Mouse (Mus musculus) heart, embryonic 10.5 days (tissue): ENCODE measurements around the gene 4931428L18Rik. TPM values are rescaled to one million over a fixed set of nuclear protein-coding genes. Genes with fewer than 3 reads are reported as not detected.

Source experiments
- DNase-seq: peaks from one replicate; pipeline ENCODE4 v3.0.0-alpha.2; 2017; ENCODE audit warnings: low spot score
- H3K27ac ChIP-seq: fragments of 300-500 bp; sonication (generic); 2 replicates; pipeline ENCODE4 v1.5.1; 2016; ENCODE audit warnings: mild to moderate bottlenecking
- H3K27me3 ChIP-seq: fragments of 300-500 bp; sonication (generic); 2 replicates; pipeline ENCODE4 v1.6.1; 2016; ENCODE audit warnings: mild to moderate bottlenecking; ENCODE audit not compliant: poor library complexity, insufficient read depth, severe bottlenecking
- H3K36me3 ChIP-seq: fragments of 300-500 bp; sonication (generic); 2 replicates; pipeline ENCODE4 v1.6.1; 2016; ENCODE audit warnings: mild to moderate bottlenecking, moderate library complexity
- H3K4me1 ChIP-seq: fragments of 300-500 bp; sonication (generic); 2 replicates; pipeline ENCODE4 v1.6.1; 2016; ENCODE audit warnings: mild to moderate bottlenecking
- H3K4me3 ChIP-seq: fragments of 300-500 bp; sonication (generic); 2 replicates; pipeline ENCODE4 v1.5.1; 2016; ENCODE audit warnings: mild to moderate bottlenecking, moderate library complexity
- H3K9me3 ChIP-seq: fragments of 300-500 bp; sonication (generic); 2 replicates; pipeline ENCODE4 v1.6.1; 2016; ENCODE audit warnings: mild to moderate bottlenecking, moderate library complexity
- WGBS: fragments of 180-500 bp; shearing (Covaris S2); methylation state at CpG from one replicate; pipeline ENCODE4 v1.1.7; 2016; 5-methylcytosine and 5-hydroxymethylcytosine counted together
- polyA plus RNA-seq: library from polyadenylated mRNA; unstranded; fragments of >200 nt; fragmentation: Nextera tagmentation; extraction: Ambion mirVana; gene quantifications from 2 replicates; pipeline ENCODE4 v1.2.1, GENCODE M21; 2016

4931428L18Rik gene
- polyA plus RNA-seq, 1 experiment from 2014 or later, result not detected

DNA sequence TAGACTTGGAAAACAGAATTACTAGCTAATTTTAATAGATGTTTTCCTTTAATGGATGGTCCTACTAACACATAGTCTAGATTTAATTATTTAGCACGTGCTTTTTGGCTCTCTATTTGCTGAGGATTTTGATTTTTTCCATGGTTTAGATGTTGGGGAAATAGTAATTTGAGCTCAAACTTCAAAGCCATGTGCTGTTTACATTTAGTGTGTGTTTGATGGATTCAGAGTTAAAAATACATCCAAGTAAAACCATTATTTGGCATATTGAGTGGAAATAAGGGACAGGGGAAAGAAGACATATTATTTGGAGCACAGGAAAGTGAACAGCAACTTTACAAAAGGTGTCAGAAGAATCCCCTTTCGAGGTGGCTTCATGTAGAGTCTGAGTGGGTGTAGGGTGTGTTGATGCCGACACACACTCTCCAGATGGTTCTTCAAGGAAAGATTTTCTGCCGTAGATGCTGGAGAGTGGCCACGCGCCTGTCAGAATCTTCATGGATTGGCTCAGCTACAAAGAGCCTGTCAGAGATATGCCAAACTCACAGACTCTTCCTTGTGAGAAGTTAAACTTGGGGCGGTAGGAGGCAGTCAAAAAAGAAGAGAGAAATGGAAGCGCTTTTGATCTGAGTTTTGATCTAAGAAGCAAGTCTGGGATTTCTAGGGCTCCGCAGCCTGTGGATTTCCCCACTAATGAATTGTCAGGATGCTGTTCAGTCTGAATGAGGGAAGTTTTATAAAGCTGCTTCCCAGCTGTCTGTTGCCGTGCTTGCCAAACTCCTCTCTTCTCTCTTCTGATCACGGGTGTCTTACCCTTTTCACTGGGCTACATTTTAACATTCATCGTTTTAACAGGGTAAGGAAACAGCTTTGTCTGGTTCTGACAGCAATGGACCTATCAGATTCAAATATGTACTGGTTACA, 157.4 kb downstream of the 4931428L18Rik start:
- Histone ChIP-seq H3K4me3 (no peak overlapping the region), H3K27ac (no peak overlapping the region), H3K27me3 (no peaks in the 10 kb centered on the region), H3K36me3 (no peaks in the 10 kb centered on the region), H3K9me3 (no peaks in the 10 kb centered on the region), H3K4me1 (no peaks in the 10 kb centered on the region)
- DNase-seq, result no peak
- 79% methylated on average over 12 of the region's 12 CpGs for WGBS

GRCm38 (mm10) chr1:31059806-31060205, 162.7 kb downstream of the 4931428L18Rik start:
- H3K9me3 ChIP-seq, result no peaks in the 10 kb centered on the region
- H3K27me3 ChIP-seq, result no peaks in the 10 kb centered on the region
- no peaks in the 10 kb centered on the region for H3K4me1 ChIP-seq
- H3K27ac ChIP-seq, result no peak overlapping the region
- no peak overlapping the region for H3K4me3 ChIP-seq
- WGBS, result 84% methylated on average over 4 of the region's 4 CpGs
- no peaks in the 10 kb centered on the region for H3K36me3 ChIP-seq
- no peak for DNase-seq

DNA sequence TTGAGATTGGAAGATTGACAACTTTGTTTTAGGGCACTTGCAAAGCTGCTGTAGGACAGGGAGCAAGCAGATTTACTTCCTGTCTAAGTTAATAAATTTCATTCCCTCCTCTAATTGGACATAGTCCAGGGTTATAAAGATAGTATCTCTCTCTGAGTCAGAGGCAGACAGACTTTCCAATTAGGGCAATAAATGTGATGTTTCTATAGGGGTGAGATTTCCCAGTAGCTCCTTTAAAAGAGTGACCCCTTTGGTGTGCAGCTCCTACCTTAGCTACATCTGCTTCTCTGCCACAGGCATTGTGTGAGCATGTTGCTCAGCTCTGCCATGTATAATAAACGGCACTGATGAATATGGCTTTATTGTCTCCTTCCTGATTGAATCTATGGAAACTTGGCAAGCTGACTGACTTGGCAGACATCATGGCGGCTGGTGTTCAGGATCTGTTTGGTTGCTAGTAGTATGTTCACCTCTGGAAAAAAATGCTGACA, 163.6 kb downstream of the 4931428L18Rik start:
- no peaks in the 10 kb centered on the region for H3K36me3 ChIP-seq
- H3K4me3 ChIP-seq, result no peak overlapping the region
- no peak for DNase-seq
- no peaks in the 10 kb centered on the region for H3K27me3 ChIP-seq
- whole genome bisulfite sequencing, result 83% methylated on average over 2 of the region's 2 CpGs
- H3K4me1 ChIP-seq, result no peaks in the 10 kb centered on the region
- no peak overlapping the region for H3K27ac ChIP-seq
- no peaks in the 10 kb centered on the region for H3K9me3 ChIP-seq

DNA sequence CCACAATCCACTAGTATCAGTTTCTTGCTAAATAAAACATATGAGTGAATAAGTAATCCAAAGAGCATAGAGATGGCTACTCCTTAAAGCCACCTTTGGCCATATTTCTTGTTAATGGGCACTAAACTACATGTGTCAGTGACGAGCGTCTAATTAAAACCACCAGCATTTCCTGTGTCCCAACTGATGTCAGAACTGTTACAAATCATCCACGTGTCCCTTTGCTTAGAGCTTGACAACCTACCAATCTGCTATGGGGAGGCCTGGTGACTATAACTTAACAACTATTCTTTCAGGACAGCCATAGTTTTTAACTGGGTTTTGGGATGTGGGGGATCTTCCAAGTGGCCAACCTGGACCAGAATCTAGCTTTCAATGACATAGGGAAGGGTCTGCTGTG, 164.3 kb downstream of the 4931428L18Rik start:
- Histone ChIP-seq H3K27ac (no peak overlapping the region), H3K4me3 (no peak overlapping the region), H3K27me3 (no peaks in the 10 kb centered on the region), H3K9me3 (no peaks in the 10 kb centered on the region), H3K36me3 (no peaks in the 10 kb centered on the region), H3K4me1 (no peaks in the 10 kb centered on the region)
- 78% methylated on average over 3 of the region's 3 CpGs for WGBS
- no peak for DNase-seq

- H3K36me3 ChIP-seq, result no peaks in the 10 kb centered on the region
- 86% methylated on average over 5 of the region's 5 CpGs for WGBS
These were observed 171.0 kb downstream of the 4931428L18Rik start for GRCm38 (mm10) chr1:31051370-31051921.

GRCm38 (mm10) chr1:31049954-31050652, 172.4 kb downstream of the 4931428L18Rik start:
- 73% methylated on average over 5 of the region's 5 CpGs for WGBS
- H3K4me1 ChIP-seq, result no peaks in the 10 kb centered on the region
- no peaks in the 10 kb centered on the region for H3K36me3 ChIP-seq
- H3K27me3 ChIP-seq, result no peaks in the 10 kb centered on the region
- H3K9me3 ChIP-seq, result no peaks in the 10 kb centered on the region
- no peak overlapping the region for H3K4me3 ChIP-seq
- no peak overlapping the region for H3K27ac ChIP-seq
- no peak for DNase-seq

More at GRCm38 (mm10) chr1:31051370-31051921, 171.0 kb downstream of the 4931428L18Rik start:
- H3K27me3 ChIP-seq, result no peaks in the 10 kb centered on the region
- H3K27ac ChIP-seq, result no peak overlapping the region
- no peaks in the 10 kb centered on the region for H3K4me1 ChIP-seq
- H3K9me3 ChIP-seq, result no peaks in the 10 kb centered on the region
- DNase-seq, result no peak
- H3K4me3 ChIP-seq, result no peak overlapping the region

DNA sequence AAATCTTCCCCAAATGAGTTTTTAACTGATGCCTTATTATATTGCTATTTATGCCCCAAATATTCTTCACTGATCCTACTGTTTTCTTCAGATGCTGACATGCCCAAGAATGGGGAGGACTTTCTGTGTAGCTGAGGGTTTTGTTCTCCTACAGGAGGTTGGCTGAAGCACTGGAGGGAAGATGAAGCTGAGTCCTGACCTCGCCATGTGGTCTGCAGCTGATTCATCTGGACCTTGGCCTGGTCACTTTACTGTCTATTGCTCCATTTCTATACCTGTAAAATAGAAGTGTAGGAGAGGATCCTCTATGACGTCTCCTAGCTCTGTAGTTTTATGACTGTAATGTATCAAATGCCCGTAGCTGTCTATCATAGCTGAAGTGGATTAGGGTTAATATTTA, 179.3 kb downstream of the 4931428L18Rik start:
- no peak for DNase-seq
- Histone ChIP-seq H3K36me3 (no peaks in the 10 kb centered on the region), H3K27me3 (no peaks in the 10 kb centered on the region), H3K27ac (no peak overlapping the region), H3K4me1 (no peaks in the 10 kb centered on the region), H3K9me3 (no peaks in the 10 kb centered on the region), H3K4me3 (no peak overlapping the region)
- WGBS, result 65% methylated on average over 3 of the region's 3 CpGs

- no peak overlapping the region for H3K27ac ChIP-seq
- no peaks in the 10 kb centered on the region for H3K36me3 ChIP-seq
- H3K4me1 ChIP-seq, result no peaks in the 10 kb centered on the region
- no peaks in the 10 kb centered on the region for H3K27me3 ChIP-seq
- H3K9me3 ChIP-seq, result no peaks in the 10 kb centered on the region
- WGBS, result 86% methylated on average over 4 of the region's 4 CpGs
- H3K4me3 ChIP-seq, result no peak overlapping the region
- DNase-seq, result no peak
These were observed 179.7 kb downstream of the 4931428L18Rik start for GRCm38 (mm10) chr1:31042793-31043192.

- no peaks in the 10 kb centered on the region for H3K9me3 ChIP-seq
- H3K36me3 ChIP-seq, result no peaks in the 10 kb centered on the region
- H3K4me1 ChIP-seq, result no peaks in the 10 kb centered on the region
- WGBS, result 54% methylated on average over 2 of the region's 2 CpGs
- no peak overlapping the region for H3K4me3 ChIP-seq
- no peaks in the 10 kb centered on the region for H3K27me3 ChIP-seq
- H3K27ac ChIP-seq, result no peak overlapping the region
- no peak for DNase-seq
These were observed 188.5 kb downstream of the 4931428L18Rik start for GRCm38 (mm10) chr1:31033851-31034534.

GRCm38 (mm10) chr1:31032351-31032750, 190.1 kb downstream of the 4931428L18Rik start:
- WGBS, result 78% methylated on average over 2 of the region's 2 CpGs
- Histone ChIP-seq H3K27ac (no peak overlapping the region), H3K4me1 (no peaks in the 10 kb centered on the region), H3K9me3 (no peaks in the 10 kb centered on the region), H3K4me3 (no peak overlapping the region), H3K36me3 (no peaks in the 10 kb centered on the region), H3K27me3 (no peaks in the 10 kb centered on the region)
- DNase-seq, result no peak

DNA sequence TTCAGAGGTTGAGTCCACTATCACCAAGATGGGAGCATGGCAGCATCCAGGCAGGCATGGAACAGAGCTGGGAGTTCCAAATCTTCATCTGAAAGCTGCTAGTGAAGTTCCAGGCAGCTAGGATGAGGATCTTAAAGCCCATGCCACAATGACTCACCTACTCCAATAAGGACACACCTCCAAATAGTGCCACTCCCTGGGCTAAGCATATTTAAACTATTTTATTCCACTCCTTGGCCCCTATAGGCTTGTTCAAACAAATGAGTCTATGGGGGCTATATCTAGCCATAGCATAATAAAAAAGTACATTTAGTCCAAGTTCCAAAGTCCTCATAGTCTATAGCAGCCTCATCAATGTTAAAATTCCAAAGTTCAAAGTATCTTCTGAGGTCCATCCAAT, 199.3 kb downstream of the 4931428L18Rik start:
- Histone ChIP-seq H3K4me3 (no peak overlapping the region), H3K27me3 (no peaks in the 10 kb centered on the region), H3K4me1 (no peaks in the 10 kb centered on the region), H3K27ac (no peak overlapping the region), H3K36me3 (no peaks in the 10 kb centered on the region), H3K9me3 (no peaks in the 10 kb centered on the region)
- DNase-seq, result no peak

DNA sequence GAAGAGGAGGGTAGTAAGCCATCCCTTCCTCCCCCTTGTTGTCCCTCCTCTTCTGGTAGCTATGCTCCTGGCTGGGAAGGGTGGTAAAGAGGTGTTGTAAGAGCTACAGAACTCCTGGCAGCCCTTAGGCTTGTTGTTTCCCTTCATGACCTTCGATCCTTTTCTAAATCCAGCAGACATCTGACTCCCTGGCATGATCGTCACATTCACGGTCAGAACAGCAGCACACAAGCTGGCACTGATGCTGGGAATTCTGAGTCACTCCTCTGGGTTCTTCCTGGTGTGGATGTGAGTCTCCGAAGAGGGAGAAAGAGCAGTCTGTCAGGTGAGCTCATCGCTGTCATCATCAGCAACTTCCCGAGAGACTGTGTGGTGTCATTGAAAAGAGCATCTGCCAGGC, 203.2 kb downstream of the 4931428L18Rik start:
- no peaks in the 10 kb centered on the region for H3K36me3 ChIP-seq
- 79% methylated on average over 6 of the region's 6 CpGs for WGBS

More for the DNA sequence above, 203.2 kb downstream of the 4931428L18Rik start:
- H3K27ac ChIP-seq, result no peak overlapping the region
- no peak overlapping the region for H3K4me3 ChIP-seq
- no peaks in the 10 kb centered on the region for H3K4me1 ChIP-seq
- no peaks in the 10 kb centered on the region for H3K27me3 ChIP-seq
- H3K9me3 ChIP-seq, result no peaks in the 10 kb centered on the region
- no peak for DNase-seq
